Mouse (Mus musculus) hindbrain, embryonic 14.5 days (tissue): ENCODE results near the gene Trp53tg5. TPM values are rescaled to one million over a fixed set of nuclear protein-coding genes. Genes with fewer than 3 reads are reported as not detected.

ENCODE experiments used
- ATAC-seq: fragments of 200-750 bp; cut with Nextera tagmentation; 2 replicates; pipeline ENCODE4 v1.8.0; 2017; ENCODE audit warnings: moderate number of reproducible peaks, mild to moderate bottlenecking, moderate TSS enrichment, moderate library complexity; ENCODE audit not compliant: low FRiP score
- DNase-seq: peaks from one replicate; pipeline ENCODE4 v3.0.0-alpha.2; 2015; ENCODE audit warnings: low spot score
- H3K27ac ChIP-seq: fragments of 300-500 bp; sonication (generic); 2 replicates; pipeline ENCODE4 v1.5.1; 2014; ENCODE audit warnings: mild to moderate bottlenecking, moderate library complexity
- H3K27me3 ChIP-seq: fragments of 300-500 bp; sonication (generic); 2 replicates; pipeline ENCODE4 v1.6.1; 2014; ENCODE audit warnings: mild to moderate bottlenecking, low read length, mixed read lengths; ENCODE audit not compliant: control insufficient read depth, insufficient read depth
- H3K36me3 ChIP-seq: fragments of 300-500 bp; sonication (generic); replicated peaks from 2 replicates; pipeline ENCODE4 v1.6.1; 2014; ENCODE audit not compliant: control insufficient read depth, insufficient read depth
- H3K4me1 ChIP-seq: fragments of 300-500 bp; sonication (generic); replicated peaks from 2 replicates; pipeline ENCODE4 v1.6.1; 2014; ENCODE audit warnings: antibody characterized with exemption, low read length, mixed read lengths; ENCODE audit not compliant: control insufficient read depth, insufficient read depth
- H3K4me2 ChIP-seq: fragments of 300-500 bp; sonication (generic); replicated peaks from 2 replicates; pipeline ENCODE4 v1.6.1; 2014; ENCODE audit warnings: mild to moderate bottlenecking, moderate library complexity
- H3K4me3 ChIP-seq: fragments of 300-500 bp; sonication (generic); replicated peaks from 2 replicates; pipeline ENCODE4 v1.5.1; 2014; ENCODE audit warnings: mild to moderate bottlenecking, low read length
- H3K9ac ChIP-seq: fragments of 300-500 bp; sonication (generic); 2 replicates; pipeline ENCODE4 v1.6.1; 2014
- H3K9me3 ChIP-seq: fragments of 300-500 bp; sonication (generic); 2 replicates; pipeline ENCODE4 v1.6.1; 2016; ENCODE audit warnings: low read length; ENCODE audit not compliant: control insufficient read depth
- WGBS: fragments of 180-500 bp; shearing (Covaris S2); extraction: QIAGEN DNeasy Blood & Tissue Kit; methylation state at CpG from one replicate; pipeline ENCODE4 v1.1.7; 2014; 5-methylcytosine and 5-hydroxymethylcytosine counted together
- polyA plus RNA-seq: library from polyadenylated mRNA; unstranded; fragments of >200 nt; fragmentation: Nextera tagmentation; extraction: Ambion mirVana; gene quantifications from 2 replicates; pipeline ENCODE4 v1.2.1, GENCODE M21; 2014

Gene Trp53tg5
- polyA plus RNA-seq, 1 experiment from 2014 or later: 0.28 TPM

GRCm38 (mm10) chr2:164470254-164470653 is 3.3 kb downstream of the Trp53tg5 start:
- peaks cover 71% of the 10 kb centered on the region for H3K36me3 ChIP-seq
- no peak for DNase-seq
- WGBS: 35% methylated on average over 10 of the region's 10 CpGs

GRCm38 (mm10) chr2:164466787-164467186 is 6.7 kb downstream of the Trp53tg5 start:
- Histone ChIP-seq H3K27me3 (no peaks in the 10 kb centered on the region), H3K4me3 (no peak overlapping the region), H3K9ac (no peak overlapping the region), H3K4me2 (no peak overlapping the region), H3K9me3 (no peaks in the 10 kb centered on the region), H3K27ac (no peak overlapping the region), H3K36me3 (peaks cover 64% of the 10 kb centered on the region), H3K4me1 (peaks cover 9% of the 10 kb centered on the region)
- ATAC-seq (no peak), DNase-seq (no peak)
- WGBS: 89% methylated on average over 5 of the region's 5 CpGs

More at GRCm38 (mm10) chr2:164470254-164470653, 3.3 kb downstream of the Trp53tg5 start:
- Histone ChIP-seq H3K27me3 (no peaks in the 10 kb centered on the region), H3K4me2 (no peak overlapping the region), H3K27ac (no peak overlapping the region), H3K4me1 (no peaks in the 10 kb centered on the region), H3K9me3 (no peaks in the 10 kb centered on the region), H3K4me3 (no peak overlapping the region), H3K9ac (no peak overlapping the region)
- ATAC-seq: no peak

- Histone ChIP-seq H3K36me3 (peaks cover 54% of the 10 kb centered on the region), H3K27ac (no peak overlapping the region), H3K27me3 (no peaks in the 10 kb centered on the region), H3K9me3 (no peaks in the 10 kb centered on the region), H3K9ac (no peak overlapping the region), H3K4me1 (peaks cover 11% of the 10 kb centered on the region), H3K4me3 (no peak overlapping the region), H3K4me2 (no peak overlapping the region)
- no peak for DNase-seq
- no peak for ATAC-seq
Measured at GRCm38 (mm10) chr2:164465161-164465560, 8.4 kb downstream of the Trp53tg5 start.

- DNase-seq (peak; percentile 95), ATAC-seq (peak; percentile 98)
- Histone ChIP-seq H3K4me3 (peak within 1 kb of the TSS; percentile 73), H3K4me2 (peak within 1 kb of the TSS; percentile 75), H3K9ac (peak within 1 kb of the TSS; percentile 78), H3K9me3 (no peaks in the 10 kb centered on the region), H3K4me1 (peaks cover 17% of the 10 kb centered on the region), H3K36me3 (peaks cover 27% of the 10 kb centered on the region), H3K27me3 (no peaks in the 10 kb centered on the region), H3K27ac (peak within 1 kb of the TSS; percentile 93)
- under 1% methylated on average over 65 of the region's 79 CpGs for WGBS
Measured at GRCm38 (mm10) chr2:164460745-164461551, 12.6 kb downstream of the Trp53tg5 start, which contains the start of gene Gm20458. Gm20458 (plus strand) TSS chr2:164460967.

- 89% methylated on average over 8 of the region's 8 CpGs for WGBS
- no peak overlapping the region for H3K9ac ChIP-seq
- H3K27me3 ChIP-seq: no peaks in the 10 kb centered on the region
- DNase-seq: no peak
- no peak overlapping the region for H3K27ac ChIP-seq
- H3K9me3 ChIP-seq: no peaks in the 10 kb centered on the region
- peaks cover 3% of the 10 kb centered on the region; the same call in 1 of the 2 replicates for H3K36me3 ChIP-seq
- H3K4me1 ChIP-seq: peaks cover 17% of the 10 kb centered on the region
- no peak overlapping the region for H3K4me3 ChIP-seq
- ATAC-seq: no peak
- H3K4me2 ChIP-seq: no peak overlapping the region
Measured at GRCm38 (mm10) chr2:164458535-164458934, 15.0 kb downstream of the Trp53tg5 start.

GRCm38 (mm10) chr2:164457942-164458341 is 15.6 kb downstream of the Trp53tg5 start:
- Histone ChIP-seq H3K9ac (no peak overlapping the region), H3K9me3 (no peaks in the 10 kb centered on the region), H3K36me3 (no peaks in the 10 kb centered on the region), H3K4me2 (no peak overlapping the region), H3K27ac (no peak overlapping the region), H3K4me3 (no peak overlapping the region), H3K27me3 (no peaks in the 10 kb centered on the region), H3K4me1 (peaks cover 17% of the 10 kb centered on the region)
- 66% methylated on average over 7 of the region's 7 CpGs for WGBS
- DNase-seq (no peak), ATAC-seq (no peak)

GRCm38 (mm10) chr2:164456864-164457300 is 16.6 kb downstream of the Trp53tg5 start, which contains the start of gene Sys1:
Sys1 (plus strand) TSS chr2:164456964.
- H3K27me3 ChIP-seq: no peaks in the 10 kb centered on the region
- H3K4me2 ChIP-seq: peak within 1 kb of the TSS; percentile 23
- H3K9me3 ChIP-seq: no peaks in the 10 kb centered on the region
- H3K9ac ChIP-seq: no peak within 1 kb of the TSS
- H3K27ac ChIP-seq: no peak within 1 kb of the TSS
- H3K4me1 ChIP-seq: peaks cover 9% of the 10 kb centered on the region
- peak; percentile 26 for DNase-seq
- no peak within 1 kb of the TSS for H3K4me3 ChIP-seq
- WGBS: under 1% methylated on average over 7 of the region's 7 CpGs
- no peak for ATAC-seq
- no peaks in the 10 kb centered on the region for H3K36me3 ChIP-seq

- WGBS: 87% methylated on average over 1 of the region's 1 CpGs
- H3K9me3 ChIP-seq: no peaks in the 10 kb centered on the region
- DNase-seq (no peak), ATAC-seq (no peak)
- no peak overlapping the region for H3K27ac ChIP-seq
- no peaks in the 10 kb centered on the region for H3K27me3 ChIP-seq
- 0 out of 2 replicates have a peak, but pooled peaks cover 6% of the 10 kb centered on the region for H3K4me1 ChIP-seq
- no peak overlapping the region for H3K4me3 ChIP-seq
- H3K36me3 ChIP-seq: no peaks in the 10 kb centered on the region
- H3K9ac ChIP-seq: no peak overlapping the region
- H3K4me2 ChIP-seq: peak overlapping the region; percentile 23
Measured at GRCm38 (mm10) chr2:164456413-164456812, 17.1 kb downstream of the Trp53tg5 start.

- 84% methylated on average over 6 of the region's 6 CpGs for WGBS
- Histone ChIP-seq H3K9ac (no peak overlapping the region), H3K9me3 (no peaks in the 10 kb centered on the region), H3K27ac (no peak overlapping the region), H3K4me2 (no peak overlapping the region), H3K4me3 (no peak overlapping the region), H3K4me1 (0 out of 2 replicates have a peak, but pooled peaks cover 6% of the 10 kb centered on the region), H3K27me3 (no peaks in the 10 kb centered on the region), H3K36me3 (no peaks in the 10 kb centered on the region)
- no peak for DNase-seq
- no peak for ATAC-seq
Measured at GRCm38 (mm10) chr2:164455421-164456190, 17.9 kb downstream of the Trp53tg5 start.
